Mouse (Mus musculus): ENCODE measurements around the gene Hoxb4. TPM values are rescaled to one million over a fixed set of nuclear protein-coding genes. Genes with fewer than 3 reads are reported as not detected.

Hoxb4 gene
- polyA plus RNA-seq (2015; fragmentation: Nextera tagmentation; extraction: Ambion mirVana), result 2.5 and 3.3 TPM in 2 replicates

GRCm38 (mm10) chr11:96317608-96318367 lies at the start of gene Hoxb4:
TSS of gene Hoxb4 (plus strand) at chr11:96318267.
- ATAC-seq, result peak; percentile 18; the same call in 1 of the 2 replicates
- Histone ChIP-seq H3K36me3 (ENCODE audit: control insufficient read depth, insufficient read depth, low read length) (no peaks in the 10 kb centered on the region), H3K9me3 (ENCODE audit: control insufficient read depth, low read length) (no peaks in the 10 kb centered on the region), H3K9ac (ENCODE audit: low read depth, low read length) (peak within 1 kb of the TSS; percentile 73), H3K4me2 (ENCODE audit: low read length) (peak within 1 kb of the TSS; percentile 62), H3K4me3 (ENCODE audit: low read length) (peak within 1 kb of the TSS; percentile 48), H3K27ac (ENCODE audit: low read depth, low read length) (peak within 1 kb of the TSS; percentile 91), H3K4me1 (ENCODE audit: control insufficient read depth, insufficient read depth, low read depth, low read length) (no peaks in the 10 kb centered on the region; the same call in 1 of the 2 replicates), H3K27me3 (replicated peaks; ENCODE audit: control insufficient read depth, insufficient read depth, low read length) (peaks cover 33% of the 10 kb centered on the region)
- WGBS, result 2% methylated on average over 28 of the region's 28 CpGs

DNA sequence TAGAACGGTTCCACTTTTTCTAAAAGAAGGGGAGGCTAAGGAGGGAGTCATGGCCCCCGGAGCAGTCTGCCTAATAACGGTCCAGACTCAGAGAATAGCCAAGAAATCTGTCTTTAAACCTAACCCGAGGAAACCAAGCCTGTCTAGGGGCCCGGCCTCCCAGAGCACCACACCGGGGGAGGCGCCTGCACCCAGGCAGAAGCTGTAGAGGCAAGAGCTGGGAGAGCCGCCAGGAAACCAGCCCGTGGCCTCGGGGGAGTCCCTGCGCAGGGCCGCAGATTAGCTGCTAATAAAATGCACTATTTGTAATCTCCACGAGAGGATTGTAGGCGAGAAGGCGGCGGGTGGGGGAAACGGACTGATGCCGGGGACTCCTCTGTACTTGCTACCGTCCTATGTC lies 48.2 kb upstream of the Hoxb4 start:
- H3K27ac ChIP-seq (ENCODE audit: low read depth, low read length), result no peak overlapping the region
- peaks cover 76% of the 10 kb centered on the region for H3K27me3 ChIP-seq (replicated peaks; ENCODE audit: control insufficient read depth, insufficient read depth, low read length)

DNA sequence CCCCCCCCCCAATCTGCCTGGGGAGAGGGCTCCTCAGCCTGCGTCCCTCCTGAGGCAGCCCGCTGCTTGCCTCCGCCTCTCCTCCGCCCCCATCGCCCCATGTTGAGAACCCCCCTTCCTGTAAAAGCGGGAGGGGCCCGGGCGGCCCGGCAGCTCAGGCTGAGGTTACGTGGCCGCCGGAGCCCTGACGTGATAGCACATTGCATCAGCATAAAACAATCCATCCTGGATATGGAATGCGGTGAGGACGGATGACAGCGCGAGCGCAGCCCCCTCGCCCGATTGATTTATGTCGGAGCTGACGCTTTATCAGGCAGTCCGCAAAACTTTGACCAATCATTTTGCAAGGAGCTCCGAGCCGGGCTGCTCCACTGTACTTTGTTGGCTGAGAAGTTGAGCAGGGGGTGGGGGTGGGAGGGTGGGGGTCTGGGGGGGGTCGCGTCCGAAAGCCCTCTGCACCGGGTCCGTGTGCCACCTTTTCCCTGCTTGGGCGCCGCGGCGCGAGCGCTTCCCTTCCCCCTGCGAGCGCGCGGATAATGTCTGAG lies 47.0 kb upstream of the Hoxb4 start, which contains the start of gene Hoxb9:
Gene Hoxb9, plus strand, starts transcription at position 462 of the 545 bp plus-strand sequence.
- peak within 1 kb of the TSS; percentile 27 for H3K9ac ChIP-seq (ENCODE audit: low read depth, low read length)
- H3K27ac ChIP-seq (ENCODE audit: low read depth, low read length), result no peak within 1 kb of the TSS
- H3K4me3 ChIP-seq (ENCODE audit: low read length), result peak within 1 kb of the TSS; percentile 28
- H3K4me1 ChIP-seq (ENCODE audit: control insufficient read depth, insufficient read depth, low read depth, low read length), result peaks cover 7% of the 10 kb centered on the region; the same call in 1 of the 2 replicates
- no peak for ATAC-seq
- 1% methylated on average over 36 of the region's 40 CpGs for WGBS
- H3K36me3 ChIP-seq (ENCODE audit: control insufficient read depth, insufficient read depth, low read length), result no peaks in the 10 kb centered on the region
- H3K27me3 ChIP-seq (replicated peaks; ENCODE audit: control insufficient read depth, insufficient read depth, low read length), result peaks cover 77% of the 10 kb centered on the region
- H3K9me3 ChIP-seq (ENCODE audit: control insufficient read depth, low read length), result no peaks in the 10 kb centered on the region
- peak within 1 kb of the TSS; percentile 48 for H3K4me2 ChIP-seq (ENCODE audit: low read length)

More for the DNA sequence above, 48.2 kb upstream of the Hoxb4 start:
- H3K9ac ChIP-seq (ENCODE audit: low read depth, low read length), result no peak overlapping the region
- H3K4me1 ChIP-seq (ENCODE audit: control insufficient read depth, insufficient read depth, low read depth, low read length), result peaks cover 7% of the 10 kb centered on the region; the same call in 1 of the 2 replicates
- ATAC-seq, result no peak
- H3K36me3 ChIP-seq (ENCODE audit: control insufficient read depth, insufficient read depth, low read length), result no peaks in the 10 kb centered on the region
- H3K4me2 ChIP-seq (ENCODE audit: low read length), result no peak overlapping the region; the same call in 1 of the 2 replicates
- H3K4me3 ChIP-seq (ENCODE audit: low read length), result no peak overlapping the region
- H3K9me3 ChIP-seq (ENCODE audit: control insufficient read depth, low read length), result no peaks in the 10 kb centered on the region
- under 1% methylated on average over 19 of the region's 19 CpGs for WGBS

- Histone ChIP-seq H3K36me3 (ENCODE audit: control insufficient read depth, insufficient read depth, low read length) (no peaks in the 10 kb centered on the region), H3K4me3 (ENCODE audit: low read length) (peak overlapping the region; percentile 28), H3K9me3 (ENCODE audit: control insufficient read depth, low read length) (no peaks in the 10 kb centered on the region), H3K4me2 (ENCODE audit: low read length) (peak overlapping the region; percentile 48), H3K27me3 (replicated peaks; ENCODE audit: control insufficient read depth, insufficient read depth, low read length) (peaks cover 76% of the 10 kb centered on the region), H3K4me1 (ENCODE audit: control insufficient read depth, insufficient read depth, low read depth, low read length) (peaks cover 7% of the 10 kb centered on the region; the same call in 1 of the 2 replicates), H3K27ac (ENCODE audit: low read depth, low read length) (no peak overlapping the region), H3K9ac (ENCODE audit: low read depth, low read length) (peak overlapping the region; percentile 7; the same call in 1 of the 2 replicates)
- WGBS, result under 1% methylated on average over 52 of the region's 52 CpGs
- ATAC-seq, result no peak
These were observed 46.5 kb upstream of the Hoxb4 start for GRCm38 (mm10) chr11:96271541-96272011.

DNA sequence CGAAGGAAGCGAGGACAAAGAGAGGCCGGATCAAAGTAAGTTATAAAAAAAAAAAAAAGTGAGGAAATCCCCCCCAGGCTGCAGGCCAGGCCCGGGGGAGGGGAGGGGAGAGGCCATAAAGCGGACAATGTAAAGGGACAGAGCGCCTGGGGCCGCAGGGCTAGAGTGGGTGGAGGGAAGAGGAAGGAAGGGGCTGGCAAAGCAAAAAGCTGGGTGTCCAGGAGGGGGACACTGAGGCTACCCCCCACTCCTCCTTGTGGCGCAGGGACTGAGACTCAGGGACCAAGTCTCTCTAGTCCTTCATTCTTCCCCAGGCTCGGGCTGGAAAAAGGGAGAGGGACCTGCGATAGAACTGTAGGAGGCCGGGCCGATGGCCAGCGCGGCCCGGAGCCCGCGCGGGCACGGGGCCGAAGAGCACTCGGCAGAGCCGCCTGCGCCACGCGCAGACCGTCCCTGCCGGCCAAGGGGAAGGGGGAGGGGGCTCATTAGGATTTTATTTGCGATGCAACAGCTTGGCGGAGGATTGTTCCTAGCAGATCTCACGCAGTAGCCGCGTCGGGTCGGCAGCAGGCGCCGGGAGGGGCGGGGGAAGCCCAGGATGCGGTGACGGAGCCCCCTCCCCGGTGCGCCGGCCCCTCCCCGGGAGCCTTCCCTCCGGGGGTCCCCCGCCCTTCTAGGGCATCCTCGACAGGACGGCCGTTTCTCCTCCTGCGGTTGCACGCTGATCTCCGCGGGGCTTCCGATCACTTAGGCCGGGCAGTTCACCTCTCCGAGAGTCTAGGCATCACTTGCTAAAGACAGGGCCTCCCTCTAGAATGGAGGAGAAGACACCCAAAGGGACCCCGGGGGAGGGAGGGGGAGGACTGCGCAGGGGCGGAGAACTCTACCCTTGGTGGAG lies 45.8 kb upstream of the Hoxb4 start:
- peak overlapping the region; percentile 27 for H3K9ac ChIP-seq (ENCODE audit: low read depth, low read length)
- no peak overlapping the region for H3K27ac ChIP-seq (ENCODE audit: low read depth, low read length)
- no peaks in the 10 kb centered on the region for H3K36me3 ChIP-seq (ENCODE audit: control insufficient read depth, insufficient read depth, low read length)
- under 1% methylated on average over 58 of the region's 58 CpGs for WGBS
- H3K27me3 ChIP-seq (replicated peaks; ENCODE audit: control insufficient read depth, insufficient read depth, low read length), result peaks cover 75% of the 10 kb centered on the region
- H3K4me2 ChIP-seq (ENCODE audit: low read length), result peak overlapping the region; percentile 48
- ATAC-seq, result peak; percentile 69
- peak overlapping the region; percentile 28 for H3K4me3 ChIP-seq (ENCODE audit: low read length)
- H3K9me3 ChIP-seq (ENCODE audit: control insufficient read depth, low read length), result no peaks in the 10 kb centered on the region
- peaks cover 7% of the 10 kb centered on the region; the same call in 1 of the 2 replicates for H3K4me1 ChIP-seq (ENCODE audit: control insufficient read depth, insufficient read depth, low read depth, low read length)

GRCm38 (mm10) chr11:96274428-96274827 lies 43.6 kb upstream of the Hoxb4 start:
- peaks cover 70% of the 10 kb centered on the region for H3K27me3 ChIP-seq (replicated peaks; ENCODE audit: control insufficient read depth, insufficient read depth, low read length)
- ATAC-seq, result no peak
- peaks cover 7% of the 10 kb centered on the region; the same call in 1 of the 2 replicates for H3K4me1 ChIP-seq (ENCODE audit: control insufficient read depth, insufficient read depth, low read depth, low read length)
- H3K9ac ChIP-seq (ENCODE audit: low read depth, low read length), result no peak overlapping the region
- 6% methylated on average over 10 of the region's 10 CpGs for WGBS
- H3K36me3 ChIP-seq (ENCODE audit: control insufficient read depth, insufficient read depth, low read length), result no peaks in the 10 kb centered on the region
- H3K27ac ChIP-seq (ENCODE audit: low read depth, low read length), result no peak overlapping the region
- no peaks in the 10 kb centered on the region for H3K9me3 ChIP-seq (ENCODE audit: control insufficient read depth, low read length)
- no peak overlapping the region for H3K4me2 ChIP-seq (ENCODE audit: low read length)
- H3K4me3 ChIP-seq (ENCODE audit: low read length), result no peak overlapping the region

- WGBS, result 10% methylated on average over 4 of the region's 4 CpGs
- Histone ChIP-seq H3K9ac (ENCODE audit: low read depth, low read length) (no peak overlapping the region), H3K36me3 (ENCODE audit: control insufficient read depth, insufficient read depth, low read length) (no peaks in the 10 kb centered on the region), H3K27ac (ENCODE audit: low read depth, low read length) (no peak overlapping the region), H3K4me2 (ENCODE audit: low read length) (no peak overlapping the region), H3K9me3 (ENCODE audit: control insufficient read depth, low read length) (no peaks in the 10 kb centered on the region), H3K27me3 (replicated peaks; ENCODE audit: control insufficient read depth, insufficient read depth, low read length) (peaks cover 76% of the 10 kb centered on the region), H3K4me1 (ENCODE audit: control insufficient read depth, insufficient read depth, low read depth, low read length) (peaks cover 7% of the 10 kb centered on the region; the same call in 1 of the 2 replicates), H3K4me3 (ENCODE audit: low read length) (no peak overlapping the region)
- no peak for ATAC-seq
These were observed 42.2 kb upstream of the Hoxb4 start for GRCm38 (mm10) chr11:96275896-96276295.

GRCm38 (mm10) chr11:96277151-96278044 lies 40.7 kb upstream of the Hoxb4 start:
- H3K4me1 ChIP-seq (ENCODE audit: control insufficient read depth, insufficient read depth, low read depth, low read length), result peaks cover 2% of the 10 kb centered on the region; the same call in 1 of the 2 replicates
- no peaks in the 10 kb centered on the region for H3K36me3 ChIP-seq (ENCODE audit: control insufficient read depth, insufficient read depth, low read length)
- H3K27ac ChIP-seq (ENCODE audit: low read depth, low read length), result 0 out of 2 replicates have a peak overlapping the region, but pooled peaks have one; percentile 16
- peak overlapping the region; percentile 24; the same call in 1 of the 2 replicates for H3K4me2 ChIP-seq (ENCODE audit: low read length)
- no peaks in the 10 kb centered on the region for H3K9me3 ChIP-seq (ENCODE audit: control insufficient read depth, low read length)
- H3K9ac ChIP-seq (ENCODE audit: low read depth, low read length), result no peak overlapping the region
- no peak for ATAC-seq
- peaks cover 72% of the 10 kb centered on the region for H3K27me3 ChIP-seq (replicated peaks; ENCODE audit: control insufficient read depth, insufficient read depth, low read length)
- H3K4me3 ChIP-seq (ENCODE audit: low read length), result no peak overlapping the region
- WGBS, result 2% methylated on average over 35 of the region's 35 CpGs
